Mouse (Mus musculus): ENCODE measurements around the gene Pex1.

DNA sequence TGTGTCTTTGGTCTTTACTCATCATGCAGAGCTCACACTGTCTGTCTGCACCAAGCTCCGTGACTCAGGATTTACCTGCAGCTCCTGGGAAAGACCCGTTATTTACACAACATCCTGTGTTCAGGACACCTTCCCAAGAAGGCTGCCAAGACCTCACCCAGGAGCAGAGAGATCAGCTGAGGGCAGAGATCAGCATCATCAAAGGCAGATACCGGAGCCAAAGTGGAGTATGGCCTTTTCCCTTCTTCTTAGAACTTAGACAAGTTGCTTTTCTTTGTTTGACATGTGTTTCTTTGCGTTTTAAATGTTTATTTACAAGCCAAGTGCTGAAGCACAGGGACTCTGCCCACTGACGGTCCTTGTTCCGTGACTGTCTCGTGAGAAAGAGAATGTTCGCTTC, 39.4 kb downstream of the Pex1 start:
- TF ChIP-seq POLR2A (IDR thresholded peaks at IDR 0.05; ENCODE audit: insufficient read depth, low read length) = no peak
- TF ChIP-seq CTCF (IDR thresholded peaks at IDR 0.05; ENCODE audit: low read depth, low read length) = no peak
